Mouse (Mus musculus) spleen, postnatal 4 days (tissue): ENCODE measurements at regions not wholly inside any gene's neighbourhood (a gene's known extent, or its start where the extent isn't known, plus 50 kb on each side); places are given as distances from the start of the nearest gene placed in this dataset.

Experiments used
- DNase-seq, 2 experiments: peaks; one replicate each; pipeline ENCODE4 v3.0.0; 2022; ENCODE audit warnings: low spot score in 2 of 2

- no peak for DNase-seq
Observed at GRCm38 (mm10) chr15:87229951-87230350, 314.1 kb upstream of the Fam19a5 start.

GRCm38 (mm10) chr15:87236096-87236495, 308.0 kb upstream of the Fam19a5 start:
- DNase-seq: no peak

- peak in 1 of 2 experiments; percentile 51 for DNase-seq
Observed at GRCm38 (mm10) chr15:87239057-87239456, 305.0 kb upstream of the Fam19a5 start.

- no peak for DNase-seq
Observed at GRCm38 (mm10) chr15:87261497-87261896, 282.6 kb upstream of the Fam19a5 start.

GRCm38 (mm10) chr15:87264906-87265305, 279.2 kb upstream of the Fam19a5 start:
- no peak for DNase-seq

- DNase-seq: no peak
Observed at GRCm38 (mm10) chr15:87290987-87291529, 253.0 kb upstream of the Fam19a5 start.

- DNase-seq: no peak
Observed at GRCm38 (mm10) chr15:87319896-87320295, 224.2 kb upstream of the Fam19a5 start.

GRCm38 (mm10) chr15:87321067-87321985, 222.8 kb upstream of the Fam19a5 start:
- DNase-seq: no peak

GRCm38 (mm10) chr15:87325389-87325788, 218.7 kb upstream of the Fam19a5 start:
- no peak for DNase-seq

GRCm38 (mm10) chr15:87326281-87326680, 217.8 kb upstream of the Fam19a5 start:
- no peak for DNase-seq

- DNase-seq: no peak
Observed at GRCm38 (mm10) chr15:87332441-87332840, 211.7 kb upstream of the Fam19a5 start.

- DNase-seq: no peak
Observed at GRCm38 (mm10) chr15:87333527-87333926, 210.6 kb upstream of the Fam19a5 start.

GRCm38 (mm10) chr15:87334430-87334829, 209.7 kb upstream of the Fam19a5 start:
- DNase-seq: no peak

- no peak for DNase-seq
Observed at GRCm38 (mm10) chr15:87335324-87335723, 208.8 kb upstream of the Fam19a5 start.

GRCm38 (mm10) chr15:87335737-87336136, 208.4 kb upstream of the Fam19a5 start:
- no peak for DNase-seq

GRCm38 (mm10) chr15:87339904-87340303, 204.2 kb upstream of the Fam19a5 start:
- DNase-seq: no peak

- DNase-seq: no peak
Observed at GRCm38 (mm10) chr15:87342656-87343055, 201.4 kb upstream of the Fam19a5 start.

- no peak for DNase-seq
Observed at GRCm38 (mm10) chr15:87345826-87346225, 198.3 kb upstream of the Fam19a5 start.

- DNase-seq: no peak
Observed at GRCm38 (mm10) chr15:87349533-87350247, 194.4 kb upstream of the Fam19a5 start.

GRCm38 (mm10) chr15:87352812-87353211, 191.3 kb upstream of the Fam19a5 start:
- no peak for DNase-seq

GRCm38 (mm10) chr15:87353886-87354285, 190.2 kb upstream of the Fam19a5 start:
- DNase-seq: no peak

- DNase-seq: no peak
Observed at GRCm38 (mm10) chr15:87360457-87360856, 183.6 kb upstream of the Fam19a5 start.
